Mouse (Mus musculus): ENCODE data around the gene Wbp1. TPM values are rescaled to one million over a fixed set of nuclear protein-coding genes. Genes with fewer than 3 reads are reported as not detected.

Wbp1 gene
- polyA plus RNA-seq, 1 experiment: 83.4 TPM

DNA sequence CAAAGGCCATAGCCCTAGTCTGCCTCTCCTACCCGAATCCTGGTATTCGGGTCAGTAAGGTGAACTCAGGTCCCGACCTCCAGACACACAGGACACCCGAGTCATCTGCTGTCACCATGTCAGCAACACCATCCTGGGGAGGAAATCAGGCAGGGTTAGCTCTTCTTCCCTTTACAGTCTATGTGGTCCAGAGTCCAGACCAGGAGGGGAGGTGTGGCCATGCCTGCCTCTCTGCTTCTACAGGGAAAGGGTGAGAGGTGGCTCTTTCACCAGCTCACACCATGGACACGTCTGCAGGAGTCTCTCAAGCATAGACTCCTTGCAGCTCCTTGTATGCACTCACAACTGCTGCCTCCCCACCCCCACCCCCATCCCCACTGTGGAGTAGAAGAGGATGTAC lies 32.1 kb upstream of the Wbp1 start:
- TF ChIP-seq CTCF (IDR thresholded peaks at IDR 0.05; ENCODE audit: extremely low read depth, insufficient read depth, insufficient read length, insufficient replicate concordance) (no peak), POLR2A (IDR thresholded peaks at IDR 0.05; ENCODE audit: low read depth, low read length) (no peak)
- Histone ChIP-seq H3K27me3 (ENCODE audit: control insufficient read depth, insufficient read depth, low read length) (0 out of 2 replicates have a peak, but pooled peaks cover 1% of the 10 kb centered on the region), H3K4me1 (ENCODE audit: control insufficient read depth, insufficient read depth, insufficient read length) (peaks cover 2% of the 10 kb centered on the region; the same call in 1 of the 2 replicates), H3K27ac (ENCODE audit: insufficient read depth, low read length) (no peak overlapping the region), H3K36me3 (ENCODE audit: control insufficient read depth, insufficient read depth, low read length) (no peaks in the 10 kb centered on the region), H3K4me3 (ENCODE audit: extremely low read depth, insufficient read depth, insufficient read length) (no peak overlapping the region)
- WGBS: 79% methylated on average over 5 of the region's 5 CpGs
- no peak for DNase-seq (ENCODE audit: low read depth in 1 of 2, low spot score in 2 of 2)

DNA sequence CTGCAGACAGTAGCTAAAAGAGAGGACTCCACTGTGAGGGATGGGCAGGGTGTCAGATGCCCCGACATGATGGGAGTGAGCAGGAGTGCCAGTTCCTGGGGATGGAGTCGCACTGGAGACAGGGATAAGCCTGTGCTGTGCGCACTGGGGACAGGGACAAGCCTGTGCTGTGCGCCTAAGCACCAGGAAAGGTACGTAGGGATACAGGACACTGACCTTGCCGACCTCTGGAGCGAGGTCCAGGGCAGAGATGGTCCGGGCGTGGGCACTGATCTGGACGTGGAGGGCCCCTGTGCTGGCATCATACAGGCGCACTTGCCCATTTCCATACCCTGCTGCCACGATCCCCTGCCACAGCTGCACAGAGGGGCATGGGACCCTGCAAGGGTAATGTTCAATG lies 31.7 kb upstream of the Wbp1 start:
- Histone ChIP-seq H3K27ac (ENCODE audit: insufficient read depth, low read length) (no peak overlapping the region), H3K27me3 (ENCODE audit: control insufficient read depth, insufficient read depth, low read length) (0 out of 2 replicates have a peak, but pooled peaks cover 1% of the 10 kb centered on the region), H3K4me3 (ENCODE audit: extremely low read depth, insufficient read depth, insufficient read length) (no peak overlapping the region), H3K36me3 (ENCODE audit: control insufficient read depth, insufficient read depth, low read length) (no peaks in the 10 kb centered on the region), H3K4me1 (ENCODE audit: control insufficient read depth, insufficient read depth, insufficient read length) (peaks cover 2% of the 10 kb centered on the region; the same call in 1 of the 2 replicates)
- no peak for DNase-seq (ENCODE audit: low read depth in 1 of 2, low spot score in 2 of 2)
- 91% methylated on average over 12 of the region's 12 CpGs for WGBS
- TF ChIP-seq CTCF (IDR thresholded peaks at IDR 0.05; ENCODE audit: extremely low read depth, insufficient read depth, insufficient read length, insufficient replicate concordance) (no peak), POLR2A (IDR thresholded peaks at IDR 0.05; ENCODE audit: low read depth, low read length) (no peak)

DNA sequence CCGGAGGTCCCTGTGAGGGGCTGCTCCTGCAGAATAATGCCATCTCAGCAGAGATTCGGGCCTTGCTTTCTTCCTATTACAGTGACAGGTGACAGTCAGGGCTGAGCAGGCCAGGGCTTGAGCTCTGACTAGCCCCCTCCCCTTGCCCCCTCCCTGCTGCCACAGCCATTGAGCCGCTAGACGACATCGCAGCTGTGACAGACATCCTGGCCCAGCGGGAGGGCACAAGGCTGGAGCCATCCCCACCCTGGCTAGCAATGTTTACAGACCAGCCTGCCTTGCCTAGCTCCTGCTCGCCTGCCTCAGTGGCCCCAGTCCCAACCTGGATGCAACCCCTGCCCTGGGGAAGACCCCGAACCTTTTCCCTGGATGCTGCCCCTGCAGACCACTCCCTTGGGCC lies 30.4 kb upstream of the Wbp1 start:
- DNase-seq (ENCODE audit: low read depth in 1 of 2, low spot score in 2 of 2): no peak
- Histone ChIP-seq H3K27me3 (ENCODE audit: control insufficient read depth, insufficient read depth, low read length) (0 out of 2 replicates have a peak, but pooled peaks cover 1% of the 10 kb centered on the region), H3K4me3 (ENCODE audit: extremely low read depth, insufficient read depth, insufficient read length) (no peak overlapping the region), H3K4me1 (ENCODE audit: control insufficient read depth, insufficient read depth, insufficient read length) (peaks cover 2% of the 10 kb centered on the region; the same call in 1 of the 2 replicates), H3K36me3 (ENCODE audit: control insufficient read depth, insufficient read depth, low read length) (no peaks in the 10 kb centered on the region), H3K27ac (ENCODE audit: insufficient read depth, low read length) (no peak overlapping the region)
- 80% methylated on average over 8 of the region's 8 CpGs for WGBS
- TF ChIP-seq POLR2A (IDR thresholded peaks at IDR 0.05; ENCODE audit: low read depth, low read length) (no peak), CTCF (IDR thresholded peaks at IDR 0.05; ENCODE audit: extremely low read depth, insufficient read depth, insufficient read length, insufficient replicate concordance) (no peak)

DNA sequence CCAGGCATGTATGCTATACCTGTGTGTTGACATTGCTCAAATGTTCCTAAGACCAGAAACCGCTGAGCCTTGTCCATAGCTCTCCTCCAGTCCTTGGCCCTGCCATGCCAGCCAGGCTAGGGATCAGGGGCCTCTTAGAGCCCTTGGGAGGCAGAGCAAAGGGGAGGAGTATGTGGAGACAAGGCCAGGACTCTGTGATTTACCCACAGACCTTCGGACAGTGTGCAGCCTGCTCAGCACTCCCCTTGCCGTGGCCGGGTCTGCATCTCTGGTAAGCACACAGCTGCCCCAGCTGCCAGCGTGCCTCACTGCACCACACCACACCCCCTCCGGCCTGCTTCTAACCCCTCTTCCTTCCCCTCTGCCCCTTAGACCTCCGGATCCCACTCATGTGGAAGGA lies 25.9 kb upstream of the Wbp1 start:
- H3K27me3 ChIP-seq (ENCODE audit: control insufficient read depth, insufficient read depth, low read length): no peaks in the 10 kb centered on the region
- H3K4me3 ChIP-seq (ENCODE audit: extremely low read depth, insufficient read depth, insufficient read length): no peak overlapping the region
- no peaks in the 10 kb centered on the region for H3K4me1 ChIP-seq (ENCODE audit: control insufficient read depth, insufficient read depth, insufficient read length)
- 45% methylated on average over 7 of the region's 7 CpGs for WGBS
- TF ChIP-seq POLR2A (IDR thresholded peaks at IDR 0.05; ENCODE audit: low read depth, low read length) (no peak), CTCF (IDR thresholded peaks at IDR 0.05; ENCODE audit: extremely low read depth, insufficient read depth, insufficient read length, insufficient replicate concordance) (no peak)
- no peaks in the 10 kb centered on the region for H3K36me3 ChIP-seq (ENCODE audit: control insufficient read depth, insufficient read depth, low read length)
- H3K27ac ChIP-seq (ENCODE audit: insufficient read depth, low read length): no peak overlapping the region
- DNase-seq (ENCODE audit: low read depth in 1 of 2, low spot score in 2 of 2): no peak

DNA sequence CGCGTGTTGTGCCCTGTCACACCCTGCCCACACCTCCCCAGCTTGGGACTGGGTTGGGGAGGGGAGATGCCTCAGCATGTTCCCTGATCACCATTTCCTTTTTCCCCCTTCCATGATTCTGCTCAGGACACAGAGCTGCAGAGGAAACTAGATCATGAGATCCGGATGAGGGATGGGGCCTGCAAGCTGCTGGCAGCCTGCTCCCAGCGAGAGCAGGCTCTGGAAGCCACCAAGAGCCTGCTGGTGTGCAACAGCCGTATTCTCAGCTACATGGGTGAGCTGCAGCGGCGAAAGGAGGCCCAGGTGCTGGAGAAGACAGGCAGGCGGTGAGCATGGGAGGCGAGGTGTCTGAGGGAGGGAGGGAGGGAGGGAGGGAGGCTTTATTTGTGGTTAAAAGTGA lies 24.4 kb upstream of the Wbp1 start:
- no peak for DNase-seq (ENCODE audit: low read depth in 1 of 2, low spot score in 2 of 2)
- H3K4me1 ChIP-seq (ENCODE audit: control insufficient read depth, insufficient read depth, insufficient read length): no peaks in the 10 kb centered on the region
- TF ChIP-seq POLR2A (IDR thresholded peaks at IDR 0.05; ENCODE audit: low read depth, low read length) (no peak), CTCF (IDR thresholded peaks at IDR 0.05; ENCODE audit: extremely low read depth, insufficient read depth, insufficient read length, insufficient replicate concordance) (no peak)
- H3K27me3 ChIP-seq (ENCODE audit: control insufficient read depth, insufficient read depth, low read length): no peaks in the 10 kb centered on the region
- 81% methylated on average over 9 of the region's 9 CpGs for WGBS
- no peak overlapping the region for H3K4me3 ChIP-seq (ENCODE audit: extremely low read depth, insufficient read depth, insufficient read length)
- no peak overlapping the region for H3K27ac ChIP-seq (ENCODE audit: insufficient read depth, low read length)
- H3K36me3 ChIP-seq (ENCODE audit: control insufficient read depth, insufficient read depth, low read length): no peaks in the 10 kb centered on the region

DNA sequence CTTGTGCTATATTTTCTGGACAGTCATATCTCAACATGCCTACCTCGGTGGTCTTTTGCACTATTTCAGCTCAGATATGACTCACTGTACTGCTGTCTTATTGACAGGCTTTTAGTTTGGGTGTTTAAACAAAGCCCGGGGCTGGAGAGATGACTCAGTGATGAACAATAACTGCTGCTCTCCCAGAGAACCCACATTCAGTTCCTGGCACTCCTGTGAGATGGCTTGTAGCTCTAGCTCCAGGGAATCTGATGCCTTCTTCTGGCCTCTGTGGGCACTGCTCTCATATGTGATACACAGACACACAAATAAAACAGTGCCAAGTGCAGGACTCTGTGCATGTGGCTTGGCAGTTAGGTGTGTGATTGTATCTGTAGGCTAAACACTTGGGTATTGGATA lies 23.9 kb upstream of the Wbp1 start:
- H3K4me1 ChIP-seq (ENCODE audit: control insufficient read depth, insufficient read depth, insufficient read length): no peaks in the 10 kb centered on the region
- TF ChIP-seq POLR2A (IDR thresholded peaks at IDR 0.05; ENCODE audit: low read depth, low read length) (no peak), CTCF (IDR thresholded peaks at IDR 0.05; ENCODE audit: extremely low read depth, insufficient read depth, insufficient read length, insufficient replicate concordance) (no peak)
- no peak overlapping the region for H3K27ac ChIP-seq (ENCODE audit: insufficient read depth, low read length)
- H3K27me3 ChIP-seq (ENCODE audit: control insufficient read depth, insufficient read depth, low read length): no peaks in the 10 kb centered on the region
- no peak overlapping the region for H3K4me3 ChIP-seq (ENCODE audit: extremely low read depth, insufficient read depth, insufficient read length)
- no peak for DNase-seq (ENCODE audit: low read depth in 1 of 2, low spot score in 2 of 2)
- H3K36me3 ChIP-seq (ENCODE audit: control insufficient read depth, insufficient read depth, low read length): no peaks in the 10 kb centered on the region
- 78% methylated on average over 2 of the region's 2 CpGs for WGBS

DNA sequence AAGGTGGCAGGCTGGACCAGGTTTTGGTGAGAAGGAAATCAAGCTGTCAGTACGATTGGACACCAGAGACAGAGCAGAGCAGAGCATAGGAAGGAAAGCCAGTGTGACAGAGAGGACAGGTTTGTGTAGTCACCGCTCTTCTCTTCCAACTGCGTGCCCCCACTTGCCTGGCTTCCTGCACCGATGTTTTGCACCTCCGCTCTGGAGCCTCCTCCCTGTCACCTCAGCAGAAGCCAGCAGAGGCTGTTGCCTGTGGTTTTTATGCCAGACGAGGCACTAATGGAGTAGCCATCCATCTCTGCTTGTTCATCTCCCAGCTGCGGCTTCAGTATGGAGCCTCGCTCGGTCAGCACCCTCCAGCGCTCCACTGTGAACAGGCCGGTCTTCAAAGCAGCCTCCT lies 21.5 kb upstream of the Wbp1 start:
- 74% methylated on average over 11 of the region's 11 CpGs for WGBS

More for the DNA sequence above, 21.5 kb upstream of the Wbp1 start:
- H3K4me3 ChIP-seq (ENCODE audit: extremely low read depth, insufficient read depth, insufficient read length): no peak overlapping the region
- no peaks in the 10 kb centered on the region for H3K36me3 ChIP-seq (ENCODE audit: control insufficient read depth, insufficient read depth, low read length)
- no peak overlapping the region for H3K27ac ChIP-seq (ENCODE audit: insufficient read depth, low read length)
- DNase-seq (ENCODE audit: low read depth in 1 of 2, low spot score in 2 of 2): no peak
- no peaks in the 10 kb centered on the region for H3K27me3 ChIP-seq (ENCODE audit: control insufficient read depth, insufficient read depth, low read length)
- H3K4me1 ChIP-seq (ENCODE audit: control insufficient read depth, insufficient read depth, insufficient read length): peaks cover 2% of the 10 kb centered on the region; the same call in 1 of the 2 replicates
- TF ChIP-seq POLR2A (IDR thresholded peaks at IDR 0.05; ENCODE audit: low read depth, low read length) (no peak), CTCF (IDR thresholded peaks at IDR 0.05; ENCODE audit: extremely low read depth, insufficient read depth, insufficient read length, insufficient replicate concordance) (no peak)

All from spleen, adult 2 months (tissue).